Mouse (Mus musculus) cerebellum, adult 9-10 months (tissue): ENCODE measurements around the gene Fam71e1.

Experiments
- DNase-seq: peaks from one replicate; pipeline ENCODE4 v3.0.0; 2022

Gene Fam71e1

DNA sequence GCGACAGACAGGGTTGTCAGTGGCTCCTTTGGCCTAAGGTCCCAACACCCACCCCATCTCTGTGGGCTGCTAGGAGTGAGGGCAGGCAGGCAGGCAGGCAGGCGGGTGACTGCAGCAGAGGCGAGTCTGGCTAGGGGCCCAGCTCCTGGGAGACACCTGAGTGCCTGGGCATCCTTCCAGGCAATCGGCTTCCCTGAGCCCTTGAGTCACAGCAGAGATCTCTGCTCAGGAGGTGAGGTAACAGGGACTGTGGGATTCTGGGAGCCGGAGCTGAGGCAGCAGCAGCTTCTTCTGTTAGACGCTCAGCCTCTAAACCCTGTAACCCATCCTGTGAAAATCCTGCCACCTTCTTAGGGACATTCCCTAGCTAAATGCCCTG lies 40.2 kb downstream of the Fam71e1 start:
- DNase-seq: peak; percentile 86

DNA sequence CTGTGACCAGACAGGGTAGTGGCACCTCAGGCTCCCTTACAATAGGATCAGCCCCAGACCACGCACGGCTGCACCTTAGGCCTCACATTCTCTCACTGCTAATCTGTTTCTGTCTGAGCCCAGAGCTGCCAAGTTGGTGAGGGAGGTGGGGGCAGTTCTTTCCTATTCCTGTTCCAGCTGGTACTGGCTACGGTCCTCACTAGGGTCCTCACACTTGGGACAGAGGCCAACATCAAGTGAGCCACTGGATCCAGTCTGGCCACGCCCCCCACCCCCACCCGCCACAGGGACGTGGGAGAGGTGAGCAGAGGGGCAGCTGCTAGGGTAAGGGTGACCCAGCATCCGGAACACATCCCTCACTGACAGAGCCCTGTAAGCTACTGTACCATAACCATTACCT lies 40.6 kb downstream of the Fam71e1 start:
- DNase-seq: no peak

DNA sequence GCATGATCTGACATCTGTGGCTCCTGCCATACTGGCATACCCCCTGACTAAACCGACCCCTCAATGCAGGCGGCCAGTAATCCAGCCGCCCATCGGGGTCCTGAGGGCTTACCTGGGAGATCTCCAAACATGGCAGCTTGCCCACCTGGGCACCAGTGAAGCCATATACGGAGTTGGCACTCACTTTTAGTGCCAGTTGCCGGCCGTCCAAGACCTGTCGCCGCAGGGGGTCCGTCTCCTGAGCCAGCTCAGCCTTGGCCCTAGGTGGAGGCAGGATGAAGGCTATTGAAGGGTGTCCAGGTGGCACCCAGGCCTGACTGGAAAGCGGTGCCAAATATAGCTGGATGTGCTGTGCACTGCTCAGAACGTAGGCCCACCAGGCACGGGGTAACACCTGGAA lies 41.1 kb downstream of the Fam71e1 start:
- peak; percentile 79 for DNase-seq

DNA sequence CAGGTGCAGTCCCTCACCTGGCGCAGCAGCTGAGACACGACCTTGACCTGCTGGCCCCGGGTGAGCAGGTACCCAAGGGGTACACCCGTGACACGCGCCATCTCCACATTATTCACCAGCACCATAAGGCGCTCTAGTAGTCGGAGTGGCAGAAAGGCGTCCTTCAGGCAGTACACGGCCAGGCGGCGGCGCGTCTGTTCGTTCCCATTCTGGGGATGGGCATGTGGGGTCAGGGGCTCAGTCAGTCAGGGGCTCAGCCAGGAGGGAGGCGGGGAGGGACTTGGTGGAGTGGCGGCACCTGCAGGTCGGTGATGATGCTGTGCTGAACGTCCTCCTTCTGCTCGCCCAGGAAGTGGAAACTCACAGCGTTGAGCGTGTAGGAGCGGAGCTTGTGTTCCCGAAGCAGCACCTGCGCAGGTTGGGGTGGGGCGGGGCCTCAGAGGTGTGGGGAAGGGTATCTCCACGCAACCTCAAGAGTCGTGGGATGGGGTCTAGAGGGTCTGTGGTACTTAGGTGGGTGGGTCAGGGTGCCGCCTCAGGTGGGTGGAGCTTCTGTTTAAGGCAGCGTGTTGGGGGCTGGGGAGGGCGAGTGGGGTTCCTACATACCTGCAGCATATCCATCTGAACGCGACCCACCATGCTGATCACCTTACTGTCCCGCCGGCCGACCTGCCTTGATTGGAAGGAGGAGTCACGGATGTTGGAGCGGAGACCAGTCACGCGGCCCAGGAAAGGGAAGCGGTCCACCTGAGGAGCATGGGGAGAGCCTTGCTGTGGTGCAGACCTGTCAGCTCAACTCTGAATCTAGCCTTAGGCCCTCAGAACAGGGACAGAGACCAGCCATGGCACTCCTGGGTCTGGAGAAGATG lies 42.6 kb downstream of the Fam71e1 start:
- DNase-seq: no peak

DNA sequence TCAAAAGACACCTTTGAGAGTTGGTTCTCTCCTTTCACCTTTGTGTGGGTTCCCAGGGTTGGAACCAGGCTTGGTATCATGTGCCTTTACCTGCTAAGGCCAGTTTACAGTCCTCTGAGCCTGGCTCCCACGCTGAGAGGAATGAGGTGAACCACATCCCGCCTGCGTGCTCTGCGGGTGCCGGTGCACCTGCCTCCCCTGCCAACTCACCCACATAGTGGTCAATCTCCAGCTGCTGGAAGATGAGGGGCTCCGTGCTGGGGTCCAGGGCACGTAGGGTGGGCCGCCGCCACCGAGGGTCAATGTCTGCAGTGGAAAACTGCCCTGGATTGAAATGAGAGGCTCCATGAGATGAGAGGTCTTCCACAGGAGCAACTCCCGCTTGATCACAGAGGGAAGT lies 46.2 kb downstream of the Fam71e1 start:
- DNase-seq: no peak

DNA sequence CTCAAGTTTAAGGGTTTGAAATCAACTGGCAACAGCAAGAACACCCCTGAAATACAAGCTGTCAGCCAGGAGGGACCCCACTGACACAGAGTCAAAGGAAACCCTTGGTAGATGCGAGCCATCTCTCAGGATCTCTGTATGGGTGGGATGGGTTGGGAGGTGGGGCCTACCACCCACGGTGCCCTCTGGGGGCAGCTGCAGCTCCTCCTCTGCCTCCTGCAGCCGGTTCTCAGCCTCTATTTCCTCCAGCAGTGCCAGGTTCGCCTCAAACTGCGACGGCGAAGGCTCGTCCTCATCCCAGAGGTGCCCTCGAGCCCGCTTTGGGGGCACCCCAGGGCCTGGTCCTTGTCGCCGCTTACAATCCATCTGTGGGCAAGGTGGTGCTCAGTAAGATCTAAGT lies 46.7 kb downstream of the Fam71e1 start:
- DNase-seq: no peak

DNA sequence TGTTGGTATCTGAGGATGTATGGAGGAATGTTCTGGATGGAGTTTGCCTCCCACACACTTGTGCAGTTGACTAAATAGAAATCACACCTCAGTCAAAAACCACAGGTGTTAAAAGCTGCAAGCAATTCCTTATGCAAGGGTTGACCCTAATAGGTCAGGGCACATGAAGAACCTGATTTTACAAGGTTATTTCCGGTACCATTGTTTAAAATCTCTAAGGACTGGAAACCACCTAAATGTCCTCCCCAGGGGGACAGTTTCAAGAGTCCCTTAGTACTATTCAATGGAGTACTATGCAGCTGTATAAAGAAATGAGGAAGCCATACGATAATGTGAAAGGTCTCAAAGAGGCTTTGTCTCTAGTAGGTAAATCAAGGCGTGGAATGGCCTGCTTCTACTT lies 49.9 kb downstream of the Fam71e1 start:
- no peak for DNase-seq

DNA sequence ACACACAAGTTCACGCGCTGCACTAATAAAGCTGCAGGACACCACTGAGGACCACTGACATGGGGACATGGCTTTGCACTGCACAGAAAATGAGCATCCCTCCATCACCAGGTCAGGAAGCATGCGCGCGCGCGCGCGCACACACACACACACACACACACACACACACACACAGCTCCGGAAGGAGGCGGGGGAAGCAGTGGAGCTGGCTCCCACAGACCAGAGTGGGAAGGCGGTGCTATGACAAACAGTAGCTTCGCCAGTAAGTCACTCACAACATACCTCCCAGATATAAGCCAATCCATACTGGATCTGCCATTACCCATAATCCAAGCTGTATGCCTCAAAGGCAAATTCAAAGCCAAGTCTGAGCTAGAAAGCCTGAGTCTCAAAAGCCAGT lies 50.7 kb downstream of the Fam71e1 start:
- no peak for DNase-seq

DNA sequence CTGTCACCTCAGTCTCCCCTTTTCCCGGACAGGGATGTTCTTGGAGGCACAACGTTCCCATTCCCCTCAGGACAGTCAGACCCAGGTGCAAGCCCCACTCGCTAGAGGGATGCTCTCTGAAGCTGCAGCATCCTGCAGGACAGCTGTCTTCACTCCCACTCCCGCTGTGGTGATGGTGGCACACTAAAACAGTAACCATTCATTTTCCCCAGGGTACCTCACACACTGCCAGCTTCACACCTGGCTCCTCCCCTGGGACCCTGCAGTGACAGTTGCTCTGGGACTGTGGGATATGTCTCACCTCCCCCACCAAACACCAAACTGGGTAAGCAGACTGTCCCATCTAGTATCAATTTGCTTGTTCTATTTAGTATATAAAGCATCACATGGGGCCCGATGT lies 51.3 kb downstream of the Fam71e1 start:
- peak; percentile 55 for DNase-seq

DNA sequence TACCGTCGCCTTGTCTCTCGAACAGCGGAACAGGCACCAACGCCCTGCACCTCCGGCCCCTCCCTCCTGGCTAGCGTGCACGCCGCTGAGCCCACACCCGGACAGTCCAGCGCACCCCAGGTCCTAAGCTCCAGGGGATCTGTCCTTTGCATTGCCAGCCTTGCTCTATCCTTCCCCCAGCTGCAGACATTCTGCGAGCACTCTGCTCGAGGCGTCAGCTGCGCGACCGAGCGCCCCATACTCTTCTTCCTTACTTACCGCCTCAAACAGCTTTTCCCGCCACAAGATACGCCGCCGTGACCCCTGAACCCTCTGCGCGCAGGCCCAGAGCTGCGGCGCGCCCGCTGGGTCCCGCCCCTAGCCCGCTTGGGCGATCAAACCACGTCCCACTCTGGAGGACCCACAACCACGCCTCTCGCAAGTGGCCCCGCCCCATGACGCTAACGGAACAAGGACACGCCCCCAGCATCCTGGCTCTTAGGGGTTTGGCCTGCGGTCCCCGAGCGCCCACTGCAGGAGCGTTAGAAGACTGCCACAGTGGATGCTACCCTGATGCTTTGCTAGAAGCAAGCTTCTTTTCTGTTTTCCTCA lies 52.2 kb downstream of the Fam71e1 start, which contains the start of gene Pold1:
Gene Pold1, minus strand, starts transcription at position 353 of the 591 bp plus-strand sequence.
- peak; percentile 100 for DNase-seq

DNA sequence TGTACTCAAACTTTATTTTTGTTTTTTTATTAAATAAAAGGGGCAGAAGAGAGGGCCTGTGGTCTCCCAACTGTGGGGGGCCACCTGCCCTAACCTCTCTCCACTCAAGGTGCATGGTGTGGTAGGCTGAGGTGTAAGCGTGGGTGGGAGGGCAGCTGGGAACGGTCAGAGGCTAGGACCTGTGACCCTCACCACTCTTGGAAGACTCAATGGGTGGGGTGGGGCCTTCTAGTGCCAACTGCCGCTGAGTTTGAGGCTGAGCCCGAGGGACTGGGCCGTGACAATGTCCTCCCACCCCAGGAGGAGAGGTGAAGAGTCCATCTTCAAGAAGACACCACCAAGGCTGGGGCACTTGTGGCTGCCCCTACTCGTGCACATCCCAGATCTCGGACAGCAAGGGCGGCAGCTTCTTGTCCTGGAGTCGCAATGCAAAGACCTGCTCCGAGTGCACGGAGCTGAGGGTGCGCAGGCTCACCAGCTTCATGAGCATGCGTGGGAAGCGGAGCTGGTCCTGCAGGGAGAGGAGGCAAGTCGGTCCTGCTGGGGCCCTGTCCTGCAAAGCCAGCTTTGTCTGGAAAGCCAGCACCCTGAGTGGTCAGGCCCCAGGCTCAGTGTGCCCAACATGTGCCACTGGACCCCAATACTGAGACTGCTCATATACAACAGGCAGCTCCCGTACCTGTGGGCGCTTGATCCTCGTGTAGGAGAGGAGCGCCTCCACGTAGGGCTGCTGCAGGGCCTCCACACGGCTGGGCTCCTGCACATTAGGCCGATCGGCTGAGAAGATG lies 53.4 kb downstream of the Fam71e1 start:
- peak; percentile 55 for DNase-seq

DNA sequence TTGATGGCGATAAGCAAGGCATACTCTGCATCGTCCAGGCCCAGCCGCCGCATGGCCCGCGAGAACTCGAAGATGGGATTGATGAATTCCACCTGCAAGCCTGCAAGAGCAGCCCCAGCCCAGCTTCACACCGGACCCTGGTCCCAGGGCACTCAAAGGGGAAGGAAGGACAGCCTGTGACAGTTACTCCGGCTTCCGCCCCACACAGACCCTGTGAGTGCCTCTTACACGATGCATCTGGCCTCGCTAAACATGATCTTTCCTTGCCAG lies 54.0 kb downstream of the Fam71e1 start:
- DNase-seq: no peak
